Mouse (Mus musculus) heart, embryonic 14.5 days (tissue): ENCODE measurements around the gene Camk2d. TPM values are rescaled to one million over a fixed set of nuclear protein-coding genes. Genes with fewer than 3 reads are reported as not detected.

Experiments
- ATAC-seq: fragments of 200-750 bp; cut with Nextera tagmentation; 2 replicates; pipeline ENCODE4 v1.8.0; 2017; ENCODE audit warnings: low read depth, moderate TSS enrichment; ENCODE audit not compliant: insufficient number of reproducible peaks, insufficient read depth, low FRiP score
- H3K27ac ChIP-seq, 2 experiments: fragments of 200-500 bp in 1 of 2; fragments of 300-500 bp in 1 of 2; sonication (generic) in 1 of 2; replicated peaks in 1 of 2; 2 replicates each; pipeline ENCODE4 v1.5.1; 2012 to 2014; ENCODE audit warnings: low read depth in 2 of 2, low read length in 2 of 2, control low read depth in 1 of 2, mild to moderate bottlenecking in 1 of 2, mixed read lengths in 1 of 2; ENCODE audit not compliant: control insufficient read depth in 1 of 2, insufficient read depth in 1 of 2
- H3K27me3 ChIP-seq: fragments of 300-500 bp; sonication (generic); 2 replicates; pipeline ENCODE4 v1.6.1; 2014; ENCODE audit warnings: mild to moderate bottlenecking, low read length, control low read depth; ENCODE audit not compliant: control insufficient read depth, insufficient read depth
- H3K36me3 ChIP-seq: fragments of 300-500 bp; sonication (generic); 2 replicates; pipeline ENCODE4 v1.6.1; 2014; ENCODE audit warnings: mild to moderate bottlenecking, control low read depth, low read length, mixed read lengths; ENCODE audit not compliant: control insufficient read depth, insufficient read depth
- H3K4me1 ChIP-seq, 2 experiments: fragments of 200-500 bp in 1 of 2; fragments of 300-500 bp in 1 of 2; sonication (generic) in 1 of 2; 2 replicates each; pipeline ENCODE4 v1.6.1; 2012 to 2014; ENCODE audit warnings: low read length in 2 of 2, control low read depth in 1 of 2, mixed read lengths in 1 of 2; ENCODE audit not compliant: control insufficient read depth in 2 of 2, insufficient read depth in 2 of 2
- H3K4me2 ChIP-seq: fragments of 300-500 bp; sonication (generic); 2 replicates; pipeline ENCODE4 v1.6.1; 2014; ENCODE audit warnings: mild to moderate bottlenecking, low read length
- H3K4me3 ChIP-seq, 2 experiments: fragments of 200-500 bp in 1 of 2; fragments of 300-500 bp in 1 of 2; sonication (generic) in 1 of 2; 2 replicates each; pipeline ENCODE4 v1.5.1; 2012 to 2014; ENCODE audit warnings: low read length in 2 of 2, mild to moderate bottlenecking in 2 of 2, control low read depth in 1 of 2, low read depth in 1 of 2, moderate library complexity in 1 of 2; ENCODE audit not compliant: control insufficient read depth in 1 of 2, insufficient read depth in 1 of 2
- H3K9ac ChIP-seq: fragments of 300-500 bp; sonication (generic); 2 replicates; pipeline ENCODE4 v1.6.1; 2014; ENCODE audit warnings: mild to moderate bottlenecking, low read length
- H3K9me3 ChIP-seq: fragments of 300-500 bp; sonication (generic); 2 replicates; pipeline ENCODE4 v1.6.1; 2016; ENCODE audit warnings: low read length, control low read depth; ENCODE audit not compliant: control insufficient read depth
- WGBS: fragments of 180-500 bp; shearing (Covaris S2); extraction: QIAGEN DNeasy Blood & Tissue Kit; methylation state at CpG from one replicate; pipeline ENCODE4 v1.1.7; 2014; 5-methylcytosine and 5-hydroxymethylcytosine counted together
- polyA plus RNA-seq: library from polyadenylated mRNA; unstranded; fragments of >200 nt; fragmentation: Nextera tagmentation; extraction: Ambion mirVana; gene quantifications from 2 replicates; pipeline ENCODE4 v1.2.1, GENCODE M21; 2014

Gene Camk2d
- polyA plus RNA-seq, 1 experiment from 2014 or later, result 149 TPM

DNA sequence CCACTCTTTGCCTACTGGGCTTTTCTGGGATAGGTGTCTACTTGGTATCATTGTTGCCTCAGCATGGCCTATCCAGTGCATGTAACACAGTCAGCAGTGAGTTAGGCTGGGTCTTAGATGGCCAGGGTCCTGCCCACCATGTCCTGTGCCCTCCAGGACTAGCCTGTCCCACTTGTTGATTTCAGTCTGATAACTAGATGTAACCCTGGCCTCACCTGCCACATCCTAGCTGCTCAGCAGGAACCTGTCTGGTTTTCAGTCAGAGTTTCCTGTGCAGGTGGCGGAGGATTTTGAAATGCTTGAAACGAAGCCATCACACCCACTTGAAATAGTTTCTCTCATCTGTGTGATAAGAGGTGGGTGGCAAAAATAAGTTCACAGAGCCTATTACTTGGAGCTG lies 64.5 kb downstream of the Camk2d start:
- peak; percentile 45 for ATAC-seq
- 38% methylated on average over 2 of the region's 2 CpGs for WGBS
- Histone ChIP-seq H3K4me3 (no peak overlapping the region), H3K36me3 (no peaks in the 10 kb centered on the region), H3K9ac (peak overlapping the region; percentile 49), H3K27ac (peak overlapping the region; percentile 89 to 90), H3K4me1 (peaks cover 26 to 62% of the 10 kb centered on the region in 2 experiments), H3K4me2 (peak overlapping the region; percentile 23; the same call in 1 of the 2 replicates), H3K9me3 (no peaks in the 10 kb centered on the region), H3K27me3 (no peaks in the 10 kb centered on the region)

DNA sequence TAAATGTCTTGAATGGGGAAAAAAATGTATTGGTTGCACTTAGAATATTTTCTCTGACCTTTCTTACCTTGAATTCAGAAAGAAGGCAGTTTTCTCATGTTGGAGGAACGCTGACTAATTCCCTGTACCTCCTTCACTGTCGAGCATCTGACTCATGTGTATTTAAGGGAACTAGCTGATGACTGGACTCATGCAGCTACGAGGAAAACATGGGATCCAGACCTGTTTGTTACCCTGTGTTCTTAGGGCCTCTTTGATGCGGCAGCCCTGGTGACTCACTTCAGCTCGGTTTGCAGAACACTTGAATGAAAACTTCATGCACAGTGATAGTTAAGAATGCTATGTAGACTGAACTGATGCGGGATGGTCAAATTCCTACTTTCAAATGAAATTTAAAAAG lies 64.9 kb downstream of the Camk2d start:
- H3K4me2 ChIP-seq, result peak overlapping the region; percentile 23
- no peak overlapping the region for H3K4me3 ChIP-seq
- 24% methylated on average over 6 of the region's 6 CpGs for WGBS
- peaks cover 25 to 62% of the 10 kb centered on the region in 2 experiments for H3K4me1 ChIP-seq
- H3K27ac ChIP-seq, result peak overlapping the region; percentile 89 to 90
- no peak for ATAC-seq
- H3K27me3 ChIP-seq, result no peaks in the 10 kb centered on the region
- H3K9me3 ChIP-seq, result no peaks in the 10 kb centered on the region
- no peaks in the 10 kb centered on the region for H3K36me3 ChIP-seq
- peak overlapping the region; percentile 28; the same call in 1 of the 2 replicates for H3K9ac ChIP-seq

DNA sequence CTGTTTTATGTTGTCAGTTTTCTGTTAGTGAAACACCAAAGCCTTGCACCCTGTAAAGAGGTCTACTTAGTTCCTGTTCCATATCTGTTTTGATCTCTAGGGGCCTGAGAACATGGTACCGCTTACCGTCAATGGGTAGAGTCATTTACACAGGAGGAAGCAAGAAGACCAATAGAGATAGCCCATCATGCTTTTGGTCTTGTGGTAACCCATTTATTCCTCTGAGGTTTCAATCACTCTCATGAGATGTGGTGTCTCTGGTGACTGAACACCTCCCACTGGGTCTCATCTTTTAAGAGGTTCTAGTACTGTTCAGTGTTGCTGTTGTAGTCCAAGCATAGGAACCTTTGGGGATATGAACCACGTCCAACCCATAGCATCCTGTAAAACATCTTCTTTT lies 65.8 kb downstream of the Camk2d start:
- no peak overlapping the region for H3K9ac ChIP-seq
- no peaks in the 10 kb centered on the region for H3K36me3 ChIP-seq
- no peaks in the 10 kb centered on the region for H3K9me3 ChIP-seq
- no peak overlapping the region for H3K4me2 ChIP-seq
- peak overlapping the region in 1 of 2 experiments; percentile 90; a peak in 2 of 4 replicates for H3K27ac ChIP-seq
- no peak overlapping the region for H3K4me3 ChIP-seq
- ATAC-seq, result no peak
- peaks cover 23 to 57% of the 10 kb centered on the region in 2 experiments for H3K4me1 ChIP-seq
- WGBS, result 91% methylated on average over 3 of the region's 3 CpGs
- no peaks in the 10 kb centered on the region for H3K27me3 ChIP-seq

DNA sequence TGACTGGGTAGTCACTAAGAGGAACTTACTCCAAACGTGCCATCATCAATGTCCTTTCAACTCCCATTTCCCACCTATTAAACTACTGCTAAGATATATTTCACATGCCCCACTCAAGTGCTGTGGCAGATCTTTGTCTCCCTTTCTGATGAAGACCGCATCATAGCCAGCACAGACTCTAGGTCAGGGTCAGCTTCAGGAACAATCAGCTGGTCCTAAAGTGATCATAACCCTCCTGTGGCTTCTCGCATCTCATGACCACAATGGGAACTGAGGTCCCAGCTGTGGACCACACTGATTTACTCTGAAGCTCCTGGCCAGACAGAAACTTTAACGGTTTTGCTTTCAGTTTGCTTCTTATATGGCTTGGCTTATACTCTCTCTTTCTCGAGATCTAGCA lies 67.3 kb downstream of the Camk2d start:
- Histone ChIP-seq H3K36me3 (no peaks in the 10 kb centered on the region), H3K4me2 (no peak overlapping the region), H3K9ac (no peak overlapping the region), H3K27ac (no peak overlapping the region), H3K4me1 (peaks cover 33 to 65% of the 10 kb centered on the region in 2 experiments), H3K27me3 (no peaks in the 10 kb centered on the region), H3K4me3 (no peak overlapping the region), H3K9me3 (no peaks in the 10 kb centered on the region)
- no peak for ATAC-seq
- 77% methylated on average over 5 of the region's 5 CpGs for WGBS

DNA sequence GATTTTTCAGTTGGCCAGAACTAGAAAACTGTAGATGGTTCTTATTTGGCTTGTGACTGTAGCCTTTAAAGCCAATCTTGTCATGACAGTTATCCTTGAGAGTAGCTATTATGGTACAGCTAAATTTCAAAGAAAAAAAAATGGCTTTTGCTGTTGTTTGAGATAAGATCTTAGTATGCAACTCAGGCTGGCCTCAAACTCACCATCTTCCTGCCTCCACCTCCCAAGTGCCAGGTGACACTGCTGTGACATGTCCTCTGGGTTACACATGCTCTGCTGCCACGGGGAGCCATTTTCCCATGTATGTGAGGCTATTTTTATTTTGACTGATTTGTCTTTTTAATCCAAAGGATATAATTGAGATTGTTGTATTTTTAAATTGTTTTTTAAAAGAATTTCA lies 69.8 kb downstream of the Camk2d start:
- Histone ChIP-seq H3K27me3 (no peaks in the 10 kb centered on the region), H3K4me1 (peaks cover 23 to 59% of the 10 kb centered on the region in 2 experiments), H3K4me2 (no peak overlapping the region), H3K36me3 (no peaks in the 10 kb centered on the region), H3K9me3 (no peaks in the 10 kb centered on the region), H3K4me3 (no peak overlapping the region), H3K27ac (no peak overlapping the region), H3K9ac (no peak overlapping the region)
- no peak for ATAC-seq
- 62% methylated on average over 1 of the region's 1 CpGs for WGBS

DNA sequence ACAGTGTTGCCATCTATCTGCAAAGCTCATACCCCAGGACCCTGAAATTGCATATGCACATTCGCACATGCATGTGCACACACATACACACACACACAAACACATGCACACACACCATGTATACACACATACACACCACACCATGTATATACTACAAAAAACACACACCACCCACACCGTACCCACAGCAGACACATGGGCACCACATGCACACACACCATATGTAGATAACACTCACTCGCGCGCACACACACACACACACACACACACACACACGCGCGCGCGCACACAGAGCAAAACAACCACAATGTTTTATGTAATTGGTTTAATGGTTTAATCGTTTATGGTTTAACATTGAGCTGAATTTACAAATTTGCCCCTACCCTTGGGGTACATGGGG lies 70.9 kb downstream of the Camk2d start:
- Histone ChIP-seq H3K9ac (peak overlapping the region; percentile 46; the same call in 1 of the 2 replicates), H3K4me3 (no peak overlapping the region), H3K4me2 (peak overlapping the region; percentile 29), H3K27ac (peak overlapping the region; percentile 77 to 85), H3K4me1 (peaks cover 23 to 60% of the 10 kb centered on the region in 2 experiments), H3K9me3 (no peaks in the 10 kb centered on the region), H3K27me3 (no peaks in the 10 kb centered on the region), H3K36me3 (no peaks in the 10 kb centered on the region)
- ATAC-seq, result peak; percentile 24; the same call in 1 of the 2 replicates
- WGBS, result 95% methylated on average over 11 of the region's 11 CpGs

DNA sequence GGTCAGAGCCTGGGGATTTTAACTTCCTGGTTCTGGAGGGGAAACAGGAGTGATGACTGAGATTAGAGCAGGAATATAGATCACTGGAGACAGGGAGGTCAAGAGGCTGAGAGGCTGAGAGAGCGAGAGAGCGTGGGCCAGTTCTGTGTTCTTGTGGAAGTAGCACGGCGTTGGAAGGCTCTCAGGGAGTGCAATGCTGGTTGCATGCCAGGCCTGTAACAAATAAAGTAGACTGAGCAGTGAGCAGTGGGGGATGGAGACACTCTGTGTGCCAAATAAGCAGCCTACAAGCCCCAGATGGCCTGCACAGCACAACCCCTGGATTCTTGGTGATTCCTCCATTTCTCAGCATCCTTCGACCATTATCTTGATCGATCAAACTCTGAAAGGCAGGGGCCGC lies 71.3 kb downstream of the Camk2d start:
- H3K9me3 ChIP-seq, result no peaks in the 10 kb centered on the region
- H3K4me1 ChIP-seq, result peaks cover 26 to 64% of the 10 kb centered on the region in 2 experiments
- no peak overlapping the region for H3K4me3 ChIP-seq
- ATAC-seq, result peak; percentile 64
- no peaks in the 10 kb centered on the region for H3K27me3 ChIP-seq
- H3K36me3 ChIP-seq, result no peaks in the 10 kb centered on the region
- WGBS, result 33% methylated on average over 7 of the region's 7 CpGs
- peak overlapping the region; percentile 29 for H3K4me2 ChIP-seq
- peak overlapping the region; percentile 46; the same call in 1 of the 2 replicates for H3K9ac ChIP-seq
- H3K27ac ChIP-seq, result peak overlapping the region; percentile 77 to 85

DNA sequence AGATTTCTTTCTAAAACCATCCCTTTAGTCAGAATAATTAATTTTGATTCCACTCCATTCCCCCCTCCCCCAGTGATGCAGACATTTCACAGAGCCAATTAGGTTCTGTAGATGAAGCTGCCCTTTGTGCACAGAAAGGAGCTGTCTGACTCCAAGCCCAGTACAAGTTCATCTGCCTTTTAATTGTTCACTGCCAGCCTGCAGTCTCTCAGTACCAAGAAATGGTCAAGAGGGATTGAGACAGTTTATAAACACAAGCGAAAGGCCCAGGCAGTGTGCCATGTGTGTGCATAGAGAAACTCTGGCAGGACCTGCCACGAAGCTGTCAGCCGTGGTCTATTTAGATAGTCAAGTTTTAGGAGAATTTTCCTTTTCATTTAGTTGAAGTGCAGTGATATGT lies 72.0 kb downstream of the Camk2d start:
- Histone ChIP-seq H3K9ac (no peak overlapping the region), H3K4me1 (peaks cover 26 to 64% of the 10 kb centered on the region in 2 experiments), H3K27ac (peak overlapping the region; percentile 0 to 49; a peak in 1 of 4 replicates), H3K9me3 (no peaks in the 10 kb centered on the region), H3K4me3 (no peak overlapping the region), H3K36me3 (no peaks in the 10 kb centered on the region), H3K4me2 (no peak overlapping the region), H3K27me3 (no peaks in the 10 kb centered on the region)
- WGBS, result 52% methylated on average over 3 of the region's 3 CpGs
- ATAC-seq, result no peak
